Comparison of ENCODE assay signal across 17 mouse cellular contexts in the genomic region with DNA sequence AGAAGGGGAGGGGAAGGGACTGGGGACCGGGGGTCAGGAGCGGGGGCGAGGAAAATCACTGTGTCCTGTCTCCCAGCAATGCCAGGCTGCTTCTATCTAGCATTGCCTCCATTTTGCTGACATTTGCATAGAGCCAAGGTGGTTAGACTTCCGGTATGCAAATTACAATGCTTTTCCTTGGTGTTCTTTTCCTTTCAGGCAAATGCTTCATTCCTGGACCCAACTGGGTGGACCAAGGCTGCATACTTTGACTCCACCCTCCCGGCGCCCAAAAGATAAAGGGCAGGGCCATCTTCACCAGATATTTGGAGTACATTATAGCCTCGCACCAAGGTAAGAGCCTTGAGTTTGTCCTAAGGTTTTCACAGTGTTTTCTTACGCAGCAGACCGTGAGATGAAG.
"Had no signal": no experiment of that assay in that cellular context is flagged by ENCODE, and none has a peak within 500 bp of the region (broad histone marks: within the 10 kb centered on the region; RNA-seq: fewer than 3 reads in every experiment).

No protein-coding gene starts in this region.

- H3K9me3 ChIP-seq: liver, embryonic 15.5 days; lung, embryonic 15.5 days; midbrain, embryonic 12.5 days; neural tube, embryonic 12.5 days; stomach, embryonic 15.5 days had no signal

- H3K27ac ChIP-seq: liver, embryonic 15.5 days; lung, embryonic 15.5 days; macrophage; midbrain, embryonic 12.5 days; neural tube, embryonic 12.5 days; stomach, embryonic 15.5 days; stomach, postnatal 0 days had no signal

- H3K4me1 ChIP-seq: lung, embryonic 15.5 days; midbrain, embryonic 12.5 days; neural tube, embryonic 12.5 days; stomach, embryonic 15.5 days had no signal

- H3K36me3 ChIP-seq: liver, embryonic 15.5 days; lung, embryonic 15.5 days; midbrain, embryonic 12.5 days; neural tube, embryonic 12.5 days; stomach, embryonic 15.5 days had no signal

- H3K4me3 ChIP-seq: liver, embryonic 15.5 days; lung, embryonic 15.5 days; megakaryocyte, embryonic 14.5 days; midbrain, embryonic 12.5 days; neural tube, embryonic 12.5 days; stomach, embryonic 15.5 days had no signal

- DNase-seq: liver, postnatal 0 days; lung, adult 2 months; lung, postnatal 14 days; lung, postnatal 36 days; midbrain, embryonic 14.5 days; right cerebral cortex, postnatal 14 days; thymus, adult 2 months; thymus, postnatal 25 days; thymus, postnatal 4 days had no signal

- H3K27me3 ChIP-seq: liver, embryonic 15.5 days; lung, embryonic 15.5 days; midbrain, embryonic 12.5 days; neural tube, embryonic 12.5 days; stomach, embryonic 15.5 days had no signal
